Mouse (Mus musculus) embryo, embryonic 10.5 days (tissue): Measurements from ENCODE around the gene Tle2.
A peak's percentile ranks its signal among the peaks of the same experiment; 100 is the strongest.

Experiments
- DNase-seq: peaks from one replicate; pipeline ENCODE4 v3.0.0-alpha.2; 2015; ENCODE audit warnings: low spot score

The Tle2 gene

DNA sequence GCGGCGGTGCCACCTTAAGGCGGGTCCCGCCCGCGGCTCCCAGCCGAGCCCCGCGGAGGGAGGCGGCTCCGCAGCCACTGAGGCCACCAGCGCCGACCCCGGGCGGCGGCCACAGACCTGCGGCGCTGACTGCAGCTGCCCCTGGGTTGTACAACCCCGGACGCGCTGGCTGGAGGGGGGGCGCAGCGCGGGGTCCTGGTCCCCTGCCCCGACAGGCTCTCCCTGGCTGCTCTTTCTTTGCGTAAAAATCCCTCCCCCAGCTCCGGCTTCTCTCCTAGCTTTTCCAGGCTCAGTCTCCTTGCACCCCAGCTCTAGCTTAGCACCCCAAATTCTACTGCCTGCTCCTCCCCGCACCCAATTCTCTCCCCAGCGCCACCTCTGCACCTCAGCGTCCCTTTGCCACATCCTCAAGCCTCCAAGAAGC is 859 bp downstream of the Tle2 start:
- DNase-seq = peak; percentile 64

DNA sequence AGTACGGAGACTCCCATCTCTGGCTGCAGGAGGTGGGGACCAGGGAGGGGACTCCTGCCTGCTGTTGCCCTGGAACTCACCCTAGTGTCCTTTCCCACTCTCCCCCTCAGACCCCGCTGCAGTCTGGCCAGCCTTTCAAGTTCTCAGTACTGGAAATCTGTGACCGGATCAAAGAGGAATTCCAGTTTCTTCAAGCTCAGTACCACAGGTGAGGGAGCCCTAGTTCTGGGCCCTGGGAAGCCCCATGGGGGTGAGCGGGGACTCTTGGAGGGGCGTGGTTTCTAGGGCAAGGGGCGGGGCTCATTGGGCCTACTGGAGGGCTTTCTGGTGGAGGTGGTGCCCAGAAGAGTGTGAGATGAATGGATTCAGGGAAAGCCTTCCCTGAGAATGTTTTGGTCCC is 1.3 kb downstream of the Tle2 start:
- DNase-seq = no peak

DNA sequence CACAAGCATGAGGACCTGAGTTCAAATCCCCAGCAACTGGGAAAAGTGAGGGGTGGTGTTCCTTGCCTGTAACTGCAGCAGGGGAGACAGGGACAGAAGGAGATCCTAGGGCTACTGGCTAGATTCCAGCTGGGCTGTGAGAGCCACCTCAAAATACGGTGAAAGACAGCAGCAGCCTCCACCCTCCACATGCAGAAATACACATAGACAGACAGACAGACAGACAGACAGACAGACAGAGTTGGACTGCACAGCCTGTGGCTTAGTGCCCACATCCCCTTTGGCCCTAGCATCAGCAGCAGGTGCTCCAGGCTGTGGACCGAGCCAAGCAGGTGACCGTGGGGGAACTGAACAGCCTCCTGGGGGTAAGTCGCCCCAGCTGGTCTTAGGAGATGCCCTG is 5.6 kb downstream of the Tle2 start:
- DNase-seq = no peak

DNA sequence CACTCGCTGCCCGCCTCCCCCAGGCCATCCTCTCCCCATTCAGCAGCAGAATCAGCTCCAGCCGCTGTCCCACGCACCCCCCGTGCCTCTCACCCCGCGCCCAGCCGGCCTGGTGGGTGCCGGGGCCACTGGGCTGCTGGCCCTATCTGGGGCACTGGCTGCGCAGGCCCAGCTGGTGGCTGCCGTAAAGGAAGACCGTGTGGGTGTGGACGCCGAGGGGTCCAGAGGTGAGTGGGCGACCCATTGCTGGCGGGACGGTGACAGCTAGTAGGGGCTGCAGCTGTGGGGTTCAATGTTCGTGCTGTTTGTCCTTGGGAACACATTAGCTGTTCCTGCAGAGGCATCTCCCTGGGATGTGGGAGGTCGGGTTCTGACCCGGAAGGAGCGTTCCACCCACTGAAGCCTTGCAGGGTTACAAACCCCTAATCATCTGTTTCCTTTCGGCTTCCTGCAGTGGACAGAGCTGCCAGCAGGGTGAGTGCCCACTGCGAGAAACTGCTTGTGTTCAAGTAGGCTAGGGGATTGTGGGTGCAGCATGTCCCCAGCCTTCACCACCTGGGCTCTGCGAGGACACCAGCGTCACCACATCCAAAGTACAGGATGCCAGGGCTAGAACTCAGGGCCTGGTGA is 6.2 kb downstream of the Tle2 start:
- no peak for DNase-seq

DNA sequence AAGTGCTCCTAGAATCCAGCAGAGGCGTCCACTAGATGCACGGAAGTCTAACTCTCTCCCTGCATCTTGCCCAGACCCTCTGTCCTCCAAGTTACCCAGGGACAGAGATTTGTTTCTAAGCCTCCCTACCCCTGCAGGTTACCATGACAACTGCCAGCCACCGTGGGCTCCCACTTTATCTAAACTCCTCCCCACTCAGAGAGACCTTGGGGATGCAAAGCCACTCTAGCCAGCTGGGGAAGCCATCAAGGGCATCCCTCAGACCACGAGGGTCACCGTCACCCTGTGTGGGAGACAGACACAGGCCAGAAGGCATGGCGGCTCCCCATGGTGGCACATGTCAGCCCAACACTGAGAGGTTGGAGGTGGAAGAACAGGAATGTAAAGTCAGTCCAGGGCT is 9.0 kb downstream of the Tle2 start:
- DNase-seq = no peak

DNA sequence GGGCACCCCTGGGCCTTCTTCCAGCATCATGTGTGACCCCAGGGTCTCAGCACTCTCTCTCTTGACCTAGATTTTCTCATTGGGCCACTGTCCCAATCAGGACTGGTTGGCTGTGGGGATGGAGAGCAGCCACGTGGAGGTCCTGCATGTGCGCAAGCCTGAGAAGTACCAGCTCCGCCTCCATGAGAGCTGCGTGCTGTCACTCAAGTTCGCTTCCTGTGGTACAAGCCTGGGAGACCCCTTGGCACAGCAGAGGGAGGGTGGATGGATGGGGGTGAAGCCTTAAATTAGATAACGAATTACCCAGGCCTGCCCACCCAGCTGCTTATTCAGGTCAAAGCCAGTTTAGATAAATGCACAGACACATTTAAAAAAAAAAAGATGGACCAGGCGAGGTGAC is 14.4 kb downstream of the Tle2 start:
- no peak for DNase-seq

DNA sequence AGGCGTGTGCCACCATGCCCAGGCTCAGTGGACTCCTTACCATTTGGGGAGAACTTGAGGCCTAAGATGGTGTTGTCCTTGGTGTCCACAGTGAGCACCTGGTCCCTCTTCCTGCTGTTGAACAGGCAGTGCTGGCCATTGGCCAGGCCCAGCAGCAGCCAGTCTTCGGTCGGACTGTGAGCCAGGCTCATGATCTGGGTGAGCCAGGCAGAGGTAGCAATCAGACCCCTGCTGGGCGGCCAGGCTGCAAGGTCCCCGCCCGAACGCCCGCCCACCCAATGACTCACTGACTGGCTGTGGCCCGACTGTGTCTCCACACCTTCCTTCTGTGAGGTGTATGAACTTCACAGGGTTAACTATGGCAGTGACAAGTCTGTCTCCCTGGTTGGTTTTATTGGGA is 17.5 kb downstream of the Tle2 start:
- DNase-seq = no peak

DNA sequence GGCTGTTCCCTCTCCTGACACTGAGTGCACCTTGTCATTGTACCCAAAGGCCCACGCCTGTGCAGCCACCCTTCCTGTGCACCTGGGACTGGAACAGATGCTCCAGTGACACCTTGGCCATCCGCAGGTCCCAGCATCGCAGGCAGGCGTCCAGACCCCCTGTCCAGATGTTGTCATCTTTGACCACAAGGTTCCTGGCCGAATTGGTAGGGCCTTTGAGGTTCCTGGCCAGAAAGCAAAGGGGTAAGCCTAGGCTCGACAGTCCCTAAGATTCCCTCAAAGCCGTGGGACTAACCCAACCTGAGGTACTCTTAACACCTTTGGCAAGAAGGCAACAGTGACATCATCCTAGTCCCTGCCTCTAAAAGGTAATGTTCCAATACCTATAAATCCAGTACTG is 18.3 kb downstream of the Tle2 start:
- no peak for DNase-seq

DNA sequence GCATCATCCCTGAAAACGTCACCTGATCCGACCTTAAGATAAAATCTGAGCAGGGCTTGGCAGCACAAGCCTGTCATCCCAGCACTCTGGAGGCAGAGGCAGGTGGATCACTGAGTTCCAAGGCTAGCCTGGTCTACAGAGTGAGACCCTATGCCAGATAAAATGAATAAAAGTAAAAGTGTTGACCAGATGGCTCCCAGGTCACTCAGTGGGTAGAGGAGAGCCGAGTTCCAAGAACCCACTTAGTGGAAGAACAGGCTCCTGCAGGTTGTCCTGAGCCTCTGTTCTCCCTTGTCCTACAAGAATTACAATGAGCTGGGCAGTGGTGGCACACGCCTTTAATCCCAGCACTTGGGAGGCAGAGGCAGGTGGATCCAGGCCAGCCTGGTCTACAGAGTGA is 18.9 kb downstream of the Tle2 start:
- DNase-seq = no peak

DNA sequence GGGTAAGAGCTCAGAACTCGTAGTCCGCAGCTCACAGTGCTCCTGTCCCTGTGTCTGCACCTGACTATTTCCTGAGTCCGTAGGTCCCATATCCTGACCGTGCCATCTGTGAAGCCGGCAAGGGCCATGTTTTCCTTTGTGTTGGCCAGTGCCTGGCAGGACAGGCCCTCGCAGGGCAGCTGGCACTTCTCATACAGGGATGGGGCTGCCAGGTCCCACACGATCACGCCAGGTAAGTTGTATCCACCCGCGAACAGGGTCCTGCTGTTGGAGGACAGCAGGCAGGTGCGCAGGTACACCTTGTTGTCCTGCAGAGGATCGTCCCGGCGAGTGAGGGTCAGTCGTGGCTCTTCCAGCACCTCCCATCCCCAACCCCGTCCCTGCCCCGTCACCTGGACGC is 19.6 kb downstream of the Tle2 start:
- no peak for DNase-seq

DNA sequence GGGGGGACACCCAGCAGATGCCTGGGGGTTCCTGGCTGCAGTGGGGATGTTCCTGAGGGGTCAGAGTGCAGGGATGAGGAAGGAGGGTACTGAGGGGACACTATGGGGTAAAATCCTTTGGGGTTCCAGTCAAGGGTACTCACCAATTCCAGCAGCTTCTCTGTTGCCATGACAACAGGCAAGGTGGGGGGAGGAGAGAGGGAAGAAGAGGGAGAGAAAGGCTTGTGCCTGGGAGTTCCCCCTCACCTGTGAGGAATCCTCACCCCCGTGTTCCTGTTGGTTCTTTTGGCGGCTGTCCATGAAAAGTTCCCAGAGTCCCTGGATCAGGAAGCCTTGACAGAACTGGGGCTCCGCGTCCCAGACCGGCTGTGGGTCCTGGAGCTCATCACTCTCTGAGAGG is 21.2 kb downstream of the Tle2 start:
- no peak for DNase-seq

DNA sequence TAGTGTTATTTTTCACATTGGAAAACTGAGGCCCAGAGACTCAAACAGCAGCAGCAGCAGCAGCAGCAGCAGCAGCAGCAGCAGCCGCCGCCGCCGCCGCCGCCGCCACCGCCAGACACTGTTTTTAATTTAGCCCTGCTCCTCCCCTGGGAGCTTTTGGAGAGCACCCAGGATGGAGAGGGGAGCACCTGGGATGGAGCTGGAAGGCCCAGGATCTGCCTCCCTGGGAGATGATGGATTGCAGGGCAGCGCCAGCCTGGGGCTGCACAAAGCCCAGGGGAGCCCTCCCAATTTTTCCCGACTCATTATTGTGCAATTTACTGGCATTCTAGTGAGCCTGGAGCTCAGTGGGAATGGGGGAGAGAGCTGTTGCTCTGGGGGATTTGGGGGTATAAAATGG is 22.2 kb downstream of the Tle2 start:
- peak; percentile 40 for DNase-seq

DNA sequence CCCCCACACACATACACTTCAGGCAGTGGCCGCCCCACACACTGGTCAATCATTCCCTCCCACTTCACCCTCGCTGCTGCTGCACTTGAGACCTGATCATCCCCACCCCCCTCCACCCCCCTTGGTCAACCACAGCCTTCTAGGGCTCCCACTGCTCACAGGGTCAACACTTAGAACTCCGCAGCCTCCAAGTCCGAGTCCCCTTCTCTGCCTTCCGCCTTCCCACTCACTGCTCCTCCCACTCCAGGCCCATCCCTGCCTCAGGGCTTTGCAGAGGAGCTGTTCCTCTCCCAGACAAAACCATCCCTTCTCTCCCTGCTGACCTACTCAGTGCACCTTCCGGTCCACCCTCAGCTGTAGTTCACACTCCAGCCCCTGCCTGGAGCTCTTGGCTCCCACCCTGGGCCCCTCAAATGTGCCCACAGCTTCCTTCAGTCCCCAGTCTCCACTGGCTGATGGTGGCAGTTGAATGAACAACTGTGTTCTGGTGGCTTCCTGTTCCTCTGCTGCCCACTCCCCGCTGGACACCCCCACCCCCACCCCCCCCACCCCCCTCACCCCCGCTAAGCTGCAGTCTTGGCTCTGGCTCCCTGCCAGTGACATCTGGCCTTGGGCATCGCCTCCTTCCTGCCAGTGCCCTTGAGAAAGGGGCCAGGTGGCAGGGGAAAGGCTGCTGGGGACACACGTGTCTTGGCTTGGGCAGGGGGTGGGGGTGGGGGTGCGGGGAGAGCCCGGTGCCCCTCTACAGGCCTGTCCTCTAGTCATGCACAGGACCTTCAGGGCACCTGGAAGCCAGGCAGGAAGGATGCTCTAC is 23.0 kb downstream of the Tle2 start:
- peak; percentile 61 for DNase-seq

DNA sequence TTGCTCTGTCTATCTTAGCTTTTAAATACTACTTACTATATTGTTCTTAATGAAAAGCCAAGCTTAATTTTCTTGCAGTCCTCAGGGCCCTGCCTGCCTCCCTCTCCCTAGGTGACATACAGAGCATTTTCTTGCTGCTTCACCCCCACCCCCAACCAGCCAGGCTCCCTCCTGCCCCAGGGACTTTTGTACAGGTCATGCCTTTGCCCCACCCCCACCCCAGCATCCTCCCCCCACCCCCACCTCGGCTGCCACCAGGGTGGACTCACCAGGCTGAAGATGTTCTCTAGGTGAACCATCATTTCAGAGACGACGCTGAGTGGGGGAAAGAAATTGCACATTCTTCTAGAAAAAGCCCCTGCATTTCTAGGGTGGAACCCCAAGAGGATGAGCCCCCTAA is 24.0 kb downstream of the Tle2 start:
- no peak for DNase-seq

DNA sequence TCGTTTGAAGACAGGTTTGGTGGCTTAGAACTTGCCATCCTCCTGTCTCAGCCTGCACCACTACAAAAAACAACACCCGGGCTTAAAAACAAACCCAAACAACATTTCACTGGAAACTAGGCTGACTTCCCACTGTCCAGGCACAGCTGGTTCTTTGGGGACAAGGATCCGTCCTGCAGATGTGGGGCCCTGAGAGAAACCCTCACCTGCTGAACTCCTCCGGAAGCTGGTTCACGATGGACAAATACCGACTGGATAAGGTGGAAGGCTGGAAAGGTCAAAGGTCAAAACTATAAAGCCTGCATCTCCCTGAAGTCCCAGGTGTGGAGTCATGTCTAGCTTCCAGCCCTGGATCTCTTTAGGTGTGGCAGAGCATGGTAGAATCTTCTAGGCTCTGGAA is 24.5 kb downstream of the Tle2 start:
- DNase-seq = no peak

DNA sequence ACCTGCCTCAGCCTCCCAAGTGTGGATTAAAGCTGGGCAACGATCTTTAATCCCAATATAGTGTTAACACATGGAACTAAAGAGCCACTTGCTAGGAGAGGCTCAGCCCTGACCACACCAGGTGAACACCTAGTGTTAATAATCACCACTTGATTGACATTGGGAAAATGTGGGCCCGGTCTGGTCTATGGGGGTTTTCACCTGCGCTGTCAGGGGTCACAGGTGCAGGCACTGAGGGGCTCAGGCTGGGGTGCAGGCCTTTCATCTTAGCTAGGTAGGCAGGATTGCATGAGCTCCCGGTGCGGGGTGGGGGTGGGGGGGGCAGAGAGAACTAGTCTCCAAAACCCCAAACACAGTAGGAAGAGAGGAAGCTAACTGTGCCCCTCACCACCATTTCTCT is 25.3 kb downstream of the Tle2 start:
- DNase-seq = no peak

DNA sequence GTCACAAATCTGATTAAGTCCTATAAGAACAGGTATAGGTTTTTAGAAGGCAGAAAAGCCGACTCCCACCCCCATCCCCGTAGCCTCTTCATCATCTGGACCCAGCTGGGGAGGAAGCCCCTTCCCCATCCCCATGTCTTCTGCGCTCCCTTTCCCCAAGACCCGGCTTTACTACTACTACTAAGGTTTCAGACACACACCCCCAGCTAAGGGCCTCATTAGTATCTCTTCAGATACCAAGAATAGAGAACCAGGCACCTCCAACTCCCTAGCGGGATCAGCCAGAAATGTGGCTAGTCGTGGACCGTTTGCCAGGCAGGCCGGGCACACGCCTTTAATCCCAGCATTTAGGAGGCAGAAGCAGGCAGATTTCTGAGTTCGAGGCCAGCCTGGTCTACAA is 25.7 kb downstream of the Tle2 start:
- DNase-seq = peak; percentile 30

DNA sequence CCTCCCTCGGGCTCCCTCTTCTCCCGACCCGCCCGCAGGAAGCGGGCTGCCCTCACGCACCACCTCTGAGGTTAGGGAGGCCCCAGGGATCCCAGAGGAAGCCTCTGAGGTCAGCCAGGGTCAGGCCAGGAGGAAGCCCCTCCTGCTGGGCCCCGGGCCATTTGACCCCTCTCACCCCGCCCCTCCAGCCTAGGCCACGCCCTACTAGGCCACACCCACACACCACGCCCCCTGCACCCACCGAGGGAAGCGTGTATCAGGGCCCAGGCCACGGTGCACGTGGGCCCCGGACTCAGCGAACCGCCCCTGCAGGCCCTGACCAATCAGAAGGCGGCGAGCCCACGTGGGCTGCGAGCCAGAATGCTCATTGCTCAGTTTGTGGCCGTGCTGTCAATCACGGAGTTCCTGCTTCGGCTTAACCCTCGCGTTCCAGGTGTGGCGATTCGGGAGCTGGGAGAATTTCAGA is 26.4 kb downstream of the Tle2 start, which contains the start of gene Tle6:
TSS of gene Tle6 (minus strand) at position 336 of the 466 bp plus-strand sequence.
- peak; percentile 99 for DNase-seq

DNA sequence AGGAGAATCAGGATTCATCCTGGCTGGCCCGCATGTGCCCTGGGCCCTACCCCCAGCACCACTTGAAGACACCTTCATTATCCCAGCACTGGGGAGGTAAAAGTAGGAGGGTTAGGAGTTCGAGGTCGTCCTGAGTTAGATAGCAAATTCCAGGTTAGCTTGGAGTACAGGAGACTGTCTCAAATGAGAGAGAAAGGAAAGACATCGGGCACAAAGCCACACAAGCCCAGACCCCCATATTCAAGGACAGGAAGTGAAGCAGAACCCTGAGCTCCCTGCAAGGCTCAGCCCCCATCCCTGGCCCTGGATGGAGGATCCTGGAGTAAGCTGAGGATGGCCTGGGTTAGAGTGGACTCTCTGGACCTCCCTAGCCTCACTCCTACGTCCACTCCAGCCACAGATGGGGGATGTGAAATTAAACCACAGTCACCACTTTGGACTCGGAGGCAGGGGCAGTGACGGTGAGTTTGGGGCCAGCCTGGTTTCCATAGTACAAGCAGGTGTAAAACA is 27.1 kb downstream of the Tle2 start:
- DNase-seq = no peak

DNA sequence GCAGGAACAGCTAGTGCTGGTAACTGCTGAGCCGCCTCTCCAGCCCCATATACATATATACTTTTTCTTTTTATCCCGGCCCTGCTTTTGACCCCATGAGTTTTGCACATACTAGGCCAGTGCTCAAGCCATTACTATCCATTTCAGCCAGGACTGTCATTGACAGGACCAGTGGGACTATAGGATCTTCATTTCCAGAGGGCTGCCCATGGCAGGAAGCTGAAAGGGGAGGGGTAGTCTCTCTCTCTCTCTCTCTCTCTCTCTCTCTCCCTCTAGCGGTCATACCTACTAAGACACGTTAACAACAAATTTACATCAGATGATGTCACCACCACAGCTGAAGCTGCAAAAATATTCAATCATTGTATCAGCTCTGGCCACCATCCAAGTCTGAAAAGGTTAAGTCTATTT is 28.4 kb downstream of the Tle2 start:
- DNase-seq = peak; percentile 87

DNA sequence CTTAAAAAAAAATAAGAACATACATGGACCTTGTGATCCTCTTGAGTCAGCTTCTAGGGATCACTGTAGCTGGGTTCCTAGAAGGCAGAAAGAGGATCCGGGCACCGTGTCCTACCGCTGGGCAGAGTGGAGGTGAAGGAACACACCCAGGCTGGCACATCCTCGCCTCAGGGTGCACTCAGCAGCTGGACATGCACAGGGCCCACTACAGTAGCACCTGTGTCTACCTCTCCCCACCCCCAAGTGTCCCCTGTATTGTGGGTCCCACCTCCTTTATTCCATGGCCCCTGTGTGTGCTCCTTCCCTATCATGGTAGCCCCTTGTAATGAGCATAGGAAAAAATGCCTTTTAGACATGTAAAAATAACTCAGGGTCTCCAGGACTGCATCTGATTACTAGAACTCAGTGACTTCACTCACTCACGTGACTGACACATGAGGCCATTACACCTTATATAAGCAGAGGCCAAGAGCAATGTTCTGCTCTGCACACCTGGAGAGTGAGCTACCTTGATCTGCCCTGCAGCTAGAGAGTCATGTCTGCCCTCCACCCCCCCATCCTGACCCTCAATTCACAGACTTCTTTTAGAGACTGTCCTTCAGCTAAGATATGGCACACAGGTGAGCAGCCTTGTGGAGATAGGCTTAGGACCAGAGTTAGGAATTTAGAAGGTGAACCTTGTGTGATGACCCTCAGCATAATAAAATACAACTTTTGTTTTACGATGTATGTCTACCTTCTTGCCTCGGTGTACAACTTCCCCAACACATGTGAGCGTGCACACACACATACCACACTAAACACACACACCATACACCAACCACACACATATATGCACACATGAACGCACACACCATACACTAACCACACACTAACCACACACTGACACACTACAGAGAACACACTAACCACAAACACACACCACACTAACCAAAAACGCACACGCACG is 29.9 kb downstream of the Tle2 start:
- no peak for DNase-seq

DNA sequence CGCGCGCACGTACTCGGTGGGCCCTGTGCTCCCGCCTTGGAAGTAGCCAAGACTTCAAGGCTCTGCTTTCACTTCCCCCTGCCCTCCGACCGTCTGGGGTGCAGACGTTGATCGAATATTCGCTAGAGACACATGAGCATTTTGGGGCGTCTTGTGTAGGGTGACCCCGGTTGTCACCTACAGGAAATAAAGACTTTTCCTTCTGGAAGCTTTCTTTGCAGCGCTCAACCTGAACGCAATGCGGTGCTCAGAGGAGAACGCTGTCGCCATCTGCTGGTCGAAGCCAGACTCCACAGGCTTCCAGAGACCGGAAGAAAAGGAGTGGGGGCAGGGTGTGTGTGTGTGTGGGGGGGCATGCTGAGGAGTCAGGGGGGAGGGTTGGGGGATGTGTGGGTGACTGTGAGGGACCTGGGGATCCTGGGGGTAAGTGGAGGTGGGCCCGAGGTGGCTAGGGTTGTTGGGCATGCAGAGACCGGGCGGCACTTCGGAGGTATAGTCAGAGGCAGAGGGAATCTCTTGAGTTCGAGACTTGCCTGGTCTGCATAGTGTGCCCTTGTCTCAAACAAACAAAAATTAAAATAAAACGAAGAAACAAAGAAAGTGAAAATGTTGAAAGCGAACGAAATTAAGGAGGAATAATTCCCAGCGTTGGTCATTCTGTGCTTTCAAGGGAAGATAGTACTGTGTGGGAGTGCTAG is 30.8 kb downstream of the Tle2 start:
- DNase-seq = peak; percentile 96
